Mouse (Mus musculus) limb, embryonic 14.5 days (tissue): ENCODE data around the gene Slc26a6. TPM values are rescaled to one million over a fixed set of nuclear protein-coding genes. Genes with fewer than 3 reads are reported as not detected.

ENCODE experiments used
- ATAC-seq: fragments of 200-750 bp; cut with Nextera tagmentation; 2 replicates; pipeline ENCODE4 v1.8.0; 2017; ENCODE audit warnings: low read depth, moderate number of reproducible peaks, moderate TSS enrichment; ENCODE audit not compliant: low FRiP score
- DNase-seq: peaks from one replicate; pipeline ENCODE4 v3.0.0-alpha.2; 2015; ENCODE audit warnings: low spot score
- H3K27ac ChIP-seq: fragments of 300-500 bp; sonication (generic); replicated peaks from 2 replicates; pipeline ENCODE4 v1.5.1; 2014; ENCODE audit warnings: low read depth, mild to moderate bottlenecking, low read length, moderate library complexity, mixed read lengths
- H3K27me3 ChIP-seq: fragments of 300-500 bp; sonication (generic); 2 replicates; pipeline ENCODE4 v1.6.1; 2014; ENCODE audit warnings: low read length, mixed read lengths; ENCODE audit not compliant: control insufficient read depth, insufficient read depth
- H3K36me3 ChIP-seq: fragments of 300-500 bp; sonication (generic); 2 replicates; pipeline ENCODE4 v1.6.1; 2014; ENCODE audit warnings: mild to moderate bottlenecking, low read length, moderate library complexity, mixed read lengths; ENCODE audit not compliant: control insufficient read depth, insufficient read depth
- H3K4me1 ChIP-seq: fragments of 300-500 bp; sonication (generic); 2 replicates; pipeline ENCODE4 v1.6.1; 2014; ENCODE audit warnings: antibody characterized with exemption, low read length, mixed read lengths; ENCODE audit not compliant: control insufficient read depth, insufficient read depth
- H3K4me2 ChIP-seq: fragments of 300-500 bp; sonication (generic); replicated peaks from 2 replicates; pipeline ENCODE4 v1.6.1; 2014; ENCODE audit warnings: low read depth, mild to moderate bottlenecking, low read length, moderate library complexity; ENCODE audit not compliant: severe bottlenecking
- H3K4me3 ChIP-seq: fragments of 300-500 bp; sonication (generic); replicated peaks from 2 replicates; pipeline ENCODE4 v1.5.1; 2014; ENCODE audit warnings: low read length
- H3K9ac ChIP-seq: fragments of 300-500 bp; sonication (generic); 2 replicates; pipeline ENCODE4 v1.6.1; 2014; ENCODE audit warnings: mild to moderate bottlenecking, low read depth, low read length, moderate library complexity; ENCODE audit not compliant: severe bottlenecking
- H3K9me3 ChIP-seq: fragments of 300-500 bp; sonication (generic); 2 replicates; pipeline ENCODE4 v1.6.1; 2016; ENCODE audit warnings: low read length; ENCODE audit not compliant: control insufficient read depth
- POLR2A ChIP-seq: fragments of 200-500 bp; IDR thresholded peaks from 2 replicates; pipeline ENCODE4 v1.8.0; 2012; ENCODE audit warnings: inconsistent platforms, mild to moderate bottlenecking, moderate library complexity, borderline replicate concordance; ENCODE audit not compliant: insufficient read depth, insufficient read length; ENCODE audit errors: extremely low read depth
- WGBS: fragments of 180-500 bp; shearing (Covaris S2); extraction: QIAGEN DNeasy Blood & Tissue Kit; methylation state at CpG from one replicate; pipeline ENCODE4 v1.1.7; 2014; 5-methylcytosine and 5-hydroxymethylcytosine counted together
- polyA plus RNA-seq, 2 experiments: library from polyadenylated mRNA; depleted of rRNA in 1 of 2; stranded (reverse) in 1 of 2; unstranded in 1 of 2; fragments of >200 nt; fragmentation: Nextera tagmentation in 1 of 2; extraction: Ambion mirVana in 1 of 2; gene quantifications; 2 replicates each; pipeline versions ENCODE4 v1.2.1 to v1.2.3; 2012 to 2014

Slc26a6 gene
- polyA plus RNA-seq, 2 experiments, result 14.5 to 28.8 TPM

DNA sequence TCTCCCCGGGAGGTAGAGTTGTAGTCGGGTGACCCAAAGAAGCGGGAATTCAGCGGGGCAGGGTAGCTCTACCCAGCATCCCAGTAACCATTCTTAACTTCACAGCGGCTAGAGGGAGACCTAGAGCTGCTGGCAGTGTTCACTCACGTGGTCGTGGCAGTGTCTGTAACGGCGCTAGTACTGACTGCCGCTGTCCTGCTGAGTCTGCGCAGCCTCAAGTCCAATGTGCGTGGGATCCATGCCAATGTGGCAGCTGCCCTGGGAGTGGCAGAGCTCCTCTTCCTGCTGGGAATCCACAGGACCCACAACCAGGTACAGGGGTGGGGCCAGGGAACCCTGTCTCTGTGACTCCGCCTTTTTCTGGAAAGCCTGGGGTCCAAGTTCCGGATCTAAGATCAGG is 10.1 kb upstream of the Slc26a6 start:
- WGBS, result 17% methylated on average over 14 of the region's 14 CpGs

DNA sequence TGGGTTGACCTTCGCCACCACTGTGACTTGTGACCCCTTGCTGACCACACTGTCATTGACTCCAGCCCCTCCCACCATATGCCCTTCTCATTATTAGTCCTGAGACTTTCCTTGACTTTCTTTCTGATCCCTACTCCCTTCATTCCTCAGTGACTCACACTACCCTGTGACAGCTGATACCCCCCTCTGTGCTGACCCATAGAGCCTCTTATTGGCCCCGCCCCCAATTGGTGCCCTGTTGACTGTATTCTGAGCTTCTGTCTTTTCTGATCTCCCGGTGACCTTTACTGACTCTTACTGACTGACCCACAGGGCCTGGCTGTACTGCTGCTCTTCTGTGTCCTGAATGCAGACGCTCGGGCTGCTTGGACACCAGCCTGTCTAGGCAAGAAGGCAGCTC is 7.7 kb upstream of the Slc26a6 start:
- no peak overlapping the region for H3K9ac ChIP-seq
- no peaks in the 10 kb centered on the region for H3K27me3 ChIP-seq
- H3K4me3 ChIP-seq, result no peak overlapping the region
- no peaks in the 10 kb centered on the region for H3K4me1 ChIP-seq
- DNase-seq (no peak), ATAC-seq (no peak)
- no peaks in the 10 kb centered on the region for H3K9me3 ChIP-seq
- no peak overlapping the region for H3K27ac ChIP-seq
- H3K4me2 ChIP-seq, result no peak overlapping the region
- WGBS, result 60% methylated on average over 5 of the region's 5 CpGs
- no peak for TF ChIP-seq POLR2A
- no peaks in the 10 kb centered on the region for H3K36me3 ChIP-seq

More for the DNA sequence above, 10.1 kb upstream of the Slc26a6 start:
- Histone ChIP-seq H3K9me3 (no peaks in the 10 kb centered on the region), H3K27ac (no peak overlapping the region), H3K36me3 (no peaks in the 10 kb centered on the region), H3K4me2 (peak overlapping the region; percentile 34), H3K4me1 (no peaks in the 10 kb centered on the region), H3K9ac (no peak overlapping the region), H3K27me3 (no peaks in the 10 kb centered on the region), H3K4me3 (no peak overlapping the region)
- ATAC-seq (peak; percentile 32; the same call in 1 of the 2 replicates), DNase-seq (peak; percentile 21)
- no peak for TF ChIP-seq POLR2A

DNA sequence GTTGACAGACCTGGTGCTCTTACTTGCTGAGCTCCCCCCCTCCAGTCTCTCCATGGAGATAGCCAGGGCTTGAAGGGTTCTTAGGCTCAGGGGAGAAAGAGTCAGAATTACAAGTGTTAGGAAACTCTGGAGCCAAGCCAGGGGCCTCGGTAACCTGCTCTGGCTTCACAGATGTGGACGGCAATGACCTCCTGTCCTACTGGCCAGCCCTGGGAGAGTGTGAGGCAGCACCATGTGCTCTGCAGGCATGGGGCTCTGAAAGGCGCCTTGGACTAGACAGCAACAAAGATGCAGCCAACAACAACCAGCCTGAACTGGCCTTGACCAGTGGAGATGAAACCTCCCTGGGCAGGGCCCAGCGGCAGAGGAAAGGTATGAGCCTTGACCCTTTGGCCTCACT is 5.7 kb upstream of the Slc26a6 start:
- no peak for TF ChIP-seq POLR2A
- Histone ChIP-seq H3K27ac (no peak overlapping the region), H3K4me2 (no peak overlapping the region), H3K9ac (no peak overlapping the region), H3K4me3 (no peak overlapping the region), H3K9me3 (no peaks in the 10 kb centered on the region), H3K27me3 (no peaks in the 10 kb centered on the region), H3K36me3 (no peaks in the 10 kb centered on the region), H3K4me1 (no peaks in the 10 kb centered on the region)
- WGBS, result 73% methylated on average over 4 of the region's 4 CpGs
- DNase-seq (no peak), ATAC-seq (no peak)

GRCm38 (mm10) chr9:108848419-108848818 is 4.7 kb upstream of the Slc26a6 start:
- Histone ChIP-seq H3K27me3 (no peaks in the 10 kb centered on the region), H3K9ac (no peak overlapping the region), H3K4me2 (no peak overlapping the region), H3K9me3 (no peaks in the 10 kb centered on the region), H3K36me3 (no peaks in the 10 kb centered on the region), H3K27ac (no peak overlapping the region), H3K4me3 (no peak overlapping the region), H3K4me1 (peaks cover 1% of the 10 kb centered on the region; the same call in 1 of the 2 replicates)
- TF ChIP-seq POLR2A, result no peak
- no peak for ATAC-seq
- DNase-seq, result no peak
- WGBS, result 77% methylated on average over 17 of the region's 17 CpGs

GRCm38 (mm10) chr9:108853635-108854240 is 655 bp downstream of the Slc26a6 start:
- Histone ChIP-seq H3K4me1 (peaks cover 3% of the 10 kb centered on the region; the same call in 1 of the 2 replicates), H3K4me3 (peak overlapping the region; percentile 58), H3K4me2 (peak overlapping the region; percentile 51), H3K36me3 (peaks cover 24% of the 10 kb centered on the region), H3K27ac (peak overlapping the region; percentile 69), H3K27me3 (no peaks in the 10 kb centered on the region), H3K9ac (peak overlapping the region; percentile 63), H3K9me3 (no peaks in the 10 kb centered on the region)
- ATAC-seq (peak; percentile 95), DNase-seq (peak; percentile 95)
- peak; percentile 23; the same call in 1 of the 2 replicates for TF ChIP-seq POLR2A
- 2% methylated on average over 25 of the region's 25 CpGs for WGBS
